Mouse (Mus musculus) E14TG2a.4 (cell line): ENCODE data around the gene Tram2.

ENCODE experiments used
- CTCF ChIP-seq: conservative IDR thresholded peaks from 2 replicates; pipeline ENCODE4 v1.5.1; 2014; ENCODE audit warnings: low read length
- POU5F1 ChIP-seq: IDR thresholded peaks from 2 replicates; pipeline ENCODE4 v1.6.1; 2014; ENCODE audit warnings: low read length, borderline replicate concordance

DNA sequence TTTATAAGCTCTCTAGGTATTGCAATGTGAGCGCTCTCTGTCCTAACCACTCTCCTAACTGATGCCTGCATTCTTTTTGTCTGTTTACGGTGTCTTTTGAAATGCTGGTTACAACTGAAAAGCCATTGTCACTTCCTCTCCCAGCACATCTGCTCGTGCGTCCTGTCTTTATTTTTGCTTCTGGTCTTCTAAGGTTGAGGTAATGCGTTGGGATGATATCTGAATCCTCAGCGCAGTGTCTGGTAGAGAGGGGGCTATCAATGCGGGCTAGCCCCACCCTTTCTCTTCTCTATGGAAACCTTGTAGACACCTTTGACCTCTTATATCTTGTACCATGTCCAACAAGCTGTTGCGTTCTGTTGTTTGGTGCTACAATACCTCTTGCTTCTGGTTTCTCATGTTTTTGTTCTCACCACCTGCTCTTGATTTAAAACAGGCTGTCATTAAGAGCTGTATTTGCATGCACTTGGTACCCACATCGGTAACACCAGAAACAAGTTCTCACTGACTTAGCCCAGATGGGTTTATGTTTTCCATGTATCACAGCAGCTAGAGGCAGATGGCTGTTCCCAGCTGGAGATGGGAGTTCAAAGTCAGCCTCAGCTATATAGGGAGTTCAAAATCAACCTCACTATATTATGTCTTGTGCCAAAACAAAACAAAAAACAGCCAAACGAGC, 92.5 kb downstream of the Tram2 start:
- TF ChIP-seq CTCF: no peak
- TF ChIP-seq POU5F1: no peak
